8 mouse cellular contexts compared by ENCODE assay signal in genomic region chr7:4741151-4741550, GRCm38 (mm10). TPM values are rescaled to one million over a fixed set of nuclear protein-coding genes. Genes with fewer than 3 reads are reported as not detected.
DNase-seq lines count a peak whose midpoint lies in the region; ATAC-seq and TF ChIP-seq lines count a peak whose summit lies in the region.

No protein-coding gene starts in this region.

- H3K4me3 ChIP-seq in layer of hippocampus, adult 2 months: peak overlapping the region; percentile 87
- H3K4me3 ChIP-seq in forebrain, embryonic 11.5 days (ENCODE audit: low read depth, low read length): peak overlapping the region; percentile 76
- H3K4me3 ChIP-seq in limb, embryonic 10.5 days: peak overlapping the region; percentile 84
- H3K4me3 ChIP-seq in stomach, embryonic 14.5 days (ENCODE audit: low read depth, low read length): peak overlapping the region; percentile 64

- H3K9me3 ChIP-seq in forebrain, embryonic 11.5 days (ENCODE audit: control insufficient read depth, low read length): no peaks in the 10 kb centered on the region
- H3K9me3 ChIP-seq in limb, embryonic 10.5 days (replicated peaks): no peaks in the 10 kb centered on the region
- no peaks in the 10 kb centered on the region for H3K9me3 ChIP-seq in stomach, embryonic 14.5 days (ENCODE audit: control insufficient read depth, low read depth, low read length)

- no peaks in the 10 kb centered on the region for H3K36me3 ChIP-seq in forebrain, embryonic 11.5 days (ENCODE audit: control insufficient read depth, insufficient read depth, low read length)
- H3K36me3 ChIP-seq in limb, embryonic 10.5 days: peaks cover 41% of the 10 kb centered on the region
- H3K36me3 ChIP-seq in stomach, embryonic 14.5 days (ENCODE audit: control insufficient read depth, insufficient read depth, low read length): peaks cover 11% of the 10 kb centered on the region

- H3K27me3 ChIP-seq in forebrain, embryonic 11.5 days (ENCODE audit: control insufficient read depth, insufficient read depth, low read length): no peaks in the 10 kb centered on the region
- no peaks in the 10 kb centered on the region for H3K27me3 ChIP-seq in limb, embryonic 10.5 days (ENCODE audit: low read depth, poor library complexity, severe bottlenecking)
- H3K27me3 ChIP-seq in stomach, embryonic 14.5 days (ENCODE audit: control insufficient read depth, insufficient read depth, low read length): no peaks in the 10 kb centered on the region

- no peak for TF ChIP-seq POLR2A in brain, embryonic 14.5 days (IDR thresholded peaks at IDR 0.05; ENCODE audit: borderline replicate concordance, extremely low read depth, insufficient read depth, insufficient read length, poor library complexity, severe bottlenecking)

- no peak for TF ChIP-seq CTCF in layer of hippocampus, adult 2 months (conservative IDR thresholded peaks at IDR 0.05)
- no peak for TF ChIP-seq CTCF in brain, embryonic 14.5 days (IDR thresholded peaks at IDR 0.05; ENCODE audit: borderline replicate concordance, extremely low read depth, insufficient read depth, insufficient read length)

- intact Hi-C loops in heart, postnatal 36 days (cut with DNase I): loop anchor here (2.0 kb wide), 2 partner anchors 48 to 54 kb away; partner anchors contain the start of gene Tmem238

- H3K4me2 ChIP-seq in forebrain, embryonic 11.5 days (ENCODE audit: low read depth, low read length, severe bottlenecking): peak overlapping the region; percentile 92
- H3K4me2 ChIP-seq in stomach, embryonic 14.5 days (replicated peaks; ENCODE audit: low read depth, low read length): peak overlapping the region; percentile 62

- 1% methylated on average over 4 of the region's 4 CpGs for WGBS in forebrain, embryonic 11.5 days
- WGBS in limb, embryonic 10.5 days: 8% methylated on average over 4 of the region's 4 CpGs
- WGBS in stomach, embryonic 14.5 days: 4% methylated on average over 4 of the region's 4 CpGs

- no peak for ATAC-seq in forebrain, embryonic 11.5 days (replicated peaks; ENCODE audit: low FRiP score)
- ATAC-seq in stomach, embryonic 14.5 days (ENCODE audit: insufficient number of reproducible peaks, insufficient read depth, low FRiP score, low read depth): no peak

- peak overlapping the region; percentile 89 for H3K9ac ChIP-seq in forebrain, embryonic 11.5 days (ENCODE audit: low read length)
- peak overlapping the region; percentile 73; the same call in 1 of the 2 replicates for H3K9ac ChIP-seq in stomach, embryonic 14.5 days (replicated peaks; ENCODE audit: low read depth, low read length)

- peak overlapping the region; percentile 98 for H3K27ac ChIP-seq in layer of hippocampus, adult 2 months
- peak overlapping the region; percentile 86 for H3K27ac ChIP-seq in forebrain, embryonic 11.5 days (ENCODE audit: low read depth, low read length)
- peak overlapping the region; percentile 94 for H3K27ac ChIP-seq in limb, embryonic 10.5 days
- H3K27ac ChIP-seq in stomach, embryonic 14.5 days (ENCODE audit: low read length): peak overlapping the region; percentile 90; the same call in 1 of the 2 replicates

- DNase-seq in layer of hippocampus, adult 2 months (ENCODE audit: low spot score in 2 of 2): peak in 1 of 2 experiments; percentile 34
- DNase-seq in layer of hippocampus, adult 9-10 months (ENCODE audit: low spot score): no peak
- peak; percentile 58 for DNase-seq in brain, embryonic 14.5 days (ENCODE audit: low read depth)
- peak; percentile 73 for DNase-seq in forebrain, embryonic 11.5 days (ENCODE audit: low spot score)
- peak; percentile 57 to 66 for DNase-seq in heart, postnatal 36 days
- peak; percentile 49 for DNase-seq in limb, embryonic 10.5 days (ENCODE audit: low spot score)
- peak; percentile 41 for DNase-seq in mesoderm, embryonic 11.5 days (ENCODE audit: low read depth, low spot score)

- H3K4me1 ChIP-seq in forebrain, embryonic 11.5 days (replicated peaks; ENCODE audit: control insufficient read depth, insufficient read depth, low read length): peaks cover 11% of the 10 kb centered on the region
- H3K4me1 ChIP-seq in limb, embryonic 10.5 days: peaks cover 32% of the 10 kb centered on the region
- H3K4me1 ChIP-seq in stomach, embryonic 14.5 days (ENCODE audit: control insufficient read depth, insufficient read depth, low read length): peaks cover 20% of the 10 kb centered on the region

RNA-seq across cellular contexts. Expression of gene Kmt5c, which starts 1.2 kb away (rescaled TPM):
- total RNA-seq in layer of hippocampus, adult 2 months (2021): 10 to 100 TPM; 25.2 to 37.6 TPM
- polyA plus RNA-seq in brain, embryonic 14.5 days (2012; rRNA removed): 197 and 214 TPM in 2 replicates
- polyA plus RNA-seq in forebrain, embryonic 11.5 days (2014; fragmentation: Nextera tagmentation; extraction: Ambion mirVana): 88.1 and 89.4 TPM in 2 replicates
- 10 to 100 TPM; 14.8 to 15.9 TPM for total RNA-seq in heart, postnatal 36 days (2021)
- polyA plus RNA-seq in limb, embryonic 10.5 days (2016; fragmentation: Nextera tagmentation; extraction: Ambion mirVana): 88.9 and 100 TPM in 2 replicates
- 59.2 and 59.4 TPM in 2 replicates for polyA plus RNA-seq in stomach, embryonic 14.5 days (2014; fragmentation: Nextera tagmentation; extraction: Ambion mirVana)

RNA-seq across cellular contexts. Expression of gene Cox6b2, which starts 11.7 kb away (rescaled TPM):
- 1 to 10 TPM; 1.3 to 3.8 TPM for total RNA-seq in layer of hippocampus, adult 2 months (2021)
- 26.2 and 27.5 TPM in 2 replicates for polyA plus RNA-seq in brain, embryonic 14.5 days (2012; rRNA removed)
- 29.9 and 33.7 TPM in 2 replicates for polyA plus RNA-seq in forebrain, embryonic 11.5 days (2014; fragmentation: Nextera tagmentation; extraction: Ambion mirVana)
- 1 to 10 TPM; 1.9 to 2.3 TPM for total RNA-seq in heart, postnatal 36 days (2021)
- polyA plus RNA-seq in limb, embryonic 10.5 days (2016; fragmentation: Nextera tagmentation; extraction: Ambion mirVana): 36.7 and 51.5 TPM in 2 replicates
- polyA plus RNA-seq in stomach, embryonic 14.5 days (2014; fragmentation: Nextera tagmentation; extraction: Ambion mirVana): 72.0 and 85.2 TPM in 2 replicates

RNA-seq across cellular contexts. Expression of gene Tmem150b, which starts 16.1 kb away (rescaled TPM):
- under 1 TPM in 1 of 2 experiments, not detected in 1; 0.13 TPM for total RNA-seq in layer of hippocampus, adult 2 months (2021)
- 0.03 and 0.05 TPM in 2 replicates for polyA plus RNA-seq in brain, embryonic 14.5 days (2012; rRNA removed)
- 0.13 and 0.19 TPM in 2 replicates for polyA plus RNA-seq in forebrain, embryonic 11.5 days (2014; fragmentation: Nextera tagmentation; extraction: Ambion mirVana)
- under 1 TPM; 0.11 to 0.30 TPM for total RNA-seq in heart, postnatal 36 days (2021)
- polyA plus RNA-seq in limb, embryonic 10.5 days (2016; fragmentation: Nextera tagmentation; extraction: Ambion mirVana): 0.13 TPM in 1 of 2 replicates, not detected in the other
- 0.36 and 0.78 TPM in 2 replicates for polyA plus RNA-seq in stomach, embryonic 14.5 days (2014; fragmentation: Nextera tagmentation; extraction: Ambion mirVana)

RNA-seq across cellular contexts. Expression of gene Fam71e2, which starts 30.0 kb away (rescaled TPM):
- not detected for total RNA-seq in layer of hippocampus, adult 2 months (2021)
- polyA plus RNA-seq in brain, embryonic 14.5 days (2012; rRNA removed): not detected in 2 replicates
- polyA plus RNA-seq in forebrain, embryonic 11.5 days (2014; fragmentation: Nextera tagmentation; extraction: Ambion mirVana): not detected in 2 replicates
- not detected for total RNA-seq in heart, postnatal 36 days (2021)
- polyA plus RNA-seq in limb, embryonic 10.5 days (2016; fragmentation: Nextera tagmentation; extraction: Ambion mirVana): not detected in 2 replicates
- polyA plus RNA-seq in stomach, embryonic 14.5 days (2014; fragmentation: Nextera tagmentation; extraction: Ambion mirVana): not detected in 2 replicates

RNA-seq across cellular contexts. Expression of gene Il11, which starts 41.5 kb away (rescaled TPM):
- total RNA-seq in layer of hippocampus, adult 2 months (2021): under 1 TPM; 0.25 to 0.26 TPM
- 0.16 and 0.38 TPM in 2 replicates for polyA plus RNA-seq in brain, embryonic 14.5 days (2012; rRNA removed)
- polyA plus RNA-seq in forebrain, embryonic 11.5 days (2014; fragmentation: Nextera tagmentation; extraction: Ambion mirVana): 0.19 TPM in 1 of 2 replicates, not detected in the other
- not detected for total RNA-seq in heart, postnatal 36 days (2021)
- 0.09 TPM in 1 of 2 replicates, not detected in the other for polyA plus RNA-seq in limb, embryonic 10.5 days (2016; fragmentation: Nextera tagmentation; extraction: Ambion mirVana)
- polyA plus RNA-seq in stomach, embryonic 14.5 days (2014; fragmentation: Nextera tagmentation; extraction: Ambion mirVana): 0.17 and 0.27 TPM in 2 replicates
